Mouse (Mus musculus): Measurements from ENCODE around the gene Gm21915. TPM values are rescaled to one million over a fixed set of nuclear protein-coding genes. Genes with fewer than 3 reads are reported as not detected.

Gm21915 gene
- polyA plus RNA-seq, 1 experiment from 2014 or later, result not detected

DNA sequence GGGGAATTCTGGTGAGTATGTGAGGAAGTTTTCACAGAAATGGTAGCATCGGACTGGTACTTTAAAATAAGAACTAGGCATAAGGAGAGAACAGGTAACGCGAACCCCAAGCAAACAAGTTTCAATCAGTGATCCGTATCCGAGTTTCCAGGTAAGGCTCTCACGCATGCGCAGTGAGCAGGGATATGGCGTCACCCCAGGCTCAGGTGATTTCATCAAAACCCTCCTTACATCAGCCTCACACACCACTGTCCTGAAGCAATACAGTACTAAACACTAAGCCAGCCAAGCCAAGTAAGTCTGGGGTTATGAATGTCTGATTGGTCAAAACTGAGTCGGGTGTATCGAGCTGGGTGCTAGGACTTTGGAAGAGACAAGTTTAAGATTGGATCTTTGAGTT lies 38.9 kb upstream of the Gm21915 start:
- H3K9me3 ChIP-seq (replicated peaks; ENCODE audit: control insufficient read depth, low read length), result no peaks in the 10 kb centered on the region
- WGBS, result 89% methylated on average over 10 of the region's 10 CpGs

DNA sequence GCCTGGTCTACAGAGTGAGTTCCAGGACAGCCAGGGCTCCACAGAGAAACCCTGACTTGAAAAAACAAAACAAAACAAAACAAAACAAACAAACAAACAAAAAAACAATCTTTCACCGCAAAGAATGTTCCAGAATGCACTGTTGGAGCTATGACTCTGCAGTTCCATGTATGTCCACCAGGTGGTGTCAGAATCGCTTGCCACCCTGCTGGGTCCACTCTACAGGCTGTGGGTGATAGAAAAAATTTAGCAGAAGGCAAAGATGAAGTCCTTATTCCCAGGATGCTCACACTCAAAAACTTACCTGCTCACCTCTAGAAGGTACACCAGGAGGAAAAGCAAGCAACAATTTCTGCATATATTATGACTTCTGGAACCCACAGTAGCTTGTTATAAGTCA lies 34.4 kb upstream of the Gm21915 start:
- no peak overlapping the region for H3K4me3 ChIP-seq (replicated peaks; ENCODE audit: low read length)
- no peaks in the 10 kb centered on the region for H3K9me3 ChIP-seq (replicated peaks; ENCODE audit: control insufficient read depth, low read length)
- H3K9ac ChIP-seq (ENCODE audit: low read length), result no peak overlapping the region
- 6% methylated on average over 2 of the region's 2 CpGs for WGBS
- H3K36me3 ChIP-seq (ENCODE audit: control insufficient read depth, insufficient read depth, low read length), result no peaks in the 10 kb centered on the region
- no peak for ATAC-seq (ENCODE audit: insufficient read depth, low FRiP score)
- H3K4me2 ChIP-seq (ENCODE audit: low read depth, low read length), result no peak overlapping the region
- no peaks in the 10 kb centered on the region for H3K27me3 ChIP-seq (ENCODE audit: control insufficient read depth, insufficient read depth, low read length)
- H3K27ac ChIP-seq (ENCODE audit: low read length), result no peak overlapping the region
- H3K4me1 ChIP-seq (ENCODE audit: control insufficient read depth, insufficient read depth, low read length), result peaks cover 8% of the 10 kb centered on the region; the same call in 1 of the 2 replicates

More for the DNA sequence above, 38.9 kb upstream of the Gm21915 start:
- H3K36me3 ChIP-seq (ENCODE audit: control insufficient read depth, insufficient read depth, low read length), result no peaks in the 10 kb centered on the region
- H3K4me3 ChIP-seq (replicated peaks; ENCODE audit: low read length), result no peak overlapping the region
- H3K27me3 ChIP-seq (ENCODE audit: control insufficient read depth, insufficient read depth, low read length), result no peaks in the 10 kb centered on the region
- H3K4me1 ChIP-seq (ENCODE audit: control insufficient read depth, insufficient read depth, low read length), result no peaks in the 10 kb centered on the region
- no peak for ATAC-seq (ENCODE audit: insufficient read depth, low FRiP score)
- H3K4me2 ChIP-seq (ENCODE audit: low read depth, low read length), result no peak overlapping the region
- no peak overlapping the region for H3K9ac ChIP-seq (ENCODE audit: low read length)
- no peak overlapping the region for H3K27ac ChIP-seq (ENCODE audit: low read length)

DNA sequence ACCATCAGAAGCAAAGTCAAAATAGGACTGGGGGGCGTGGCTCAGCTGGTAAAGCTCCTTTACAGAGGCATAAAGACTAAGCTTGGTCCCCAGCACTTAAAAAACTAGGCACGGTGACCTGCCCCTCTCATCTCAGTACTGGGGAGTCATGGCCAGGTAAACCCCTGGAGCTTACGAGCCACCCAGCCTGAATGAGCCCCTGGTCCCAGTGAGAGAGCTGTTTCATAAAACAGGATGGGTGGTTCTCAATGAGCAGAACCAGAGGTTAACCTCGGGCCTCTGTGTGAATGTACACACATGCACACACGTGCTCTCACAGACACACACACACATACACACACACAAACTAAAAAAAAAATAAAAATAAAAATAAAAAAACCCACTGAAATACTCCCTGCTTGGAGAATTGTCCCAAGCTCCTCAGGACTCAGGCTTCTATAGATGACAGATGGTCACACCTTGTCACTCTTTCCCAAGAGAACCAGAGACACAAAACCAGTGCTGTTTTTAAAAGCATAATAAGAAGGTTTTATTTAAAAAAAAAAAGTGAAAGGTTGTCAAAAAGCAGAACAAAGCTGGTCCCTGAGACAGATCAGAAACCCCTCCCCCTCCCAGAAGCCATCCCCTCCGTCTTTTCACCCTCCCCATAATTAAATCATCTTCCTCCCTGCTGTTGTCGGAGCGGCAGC lies 32.6 kb upstream of the Gm21915 start:
- H3K27ac ChIP-seq (ENCODE audit: low read length), result no peak overlapping the region
- H3K27me3 ChIP-seq (ENCODE audit: control insufficient read depth, insufficient read depth, low read length), result no peaks in the 10 kb centered on the region
- peak; percentile 51; the same call in 1 of the 2 replicates for ATAC-seq (ENCODE audit: insufficient read depth, low FRiP score)
- peak overlapping the region; percentile 43 for H3K4me3 ChIP-seq (replicated peaks; ENCODE audit: low read length)
- WGBS, result 35% methylated on average over 8 of the region's 8 CpGs
- no peaks in the 10 kb centered on the region for H3K9me3 ChIP-seq (replicated peaks; ENCODE audit: control insufficient read depth, low read length)
- H3K4me2 ChIP-seq (ENCODE audit: low read depth, low read length), result peak overlapping the region; percentile 68
- H3K9ac ChIP-seq (ENCODE audit: low read length), result peak overlapping the region; percentile 62
- no peaks in the 10 kb centered on the region for H3K36me3 ChIP-seq (ENCODE audit: control insufficient read depth, insufficient read depth, low read length)
- H3K4me1 ChIP-seq (ENCODE audit: control insufficient read depth, insufficient read depth, low read length), result peaks cover 8% of the 10 kb centered on the region; the same call in 1 of the 2 replicates

DNA sequence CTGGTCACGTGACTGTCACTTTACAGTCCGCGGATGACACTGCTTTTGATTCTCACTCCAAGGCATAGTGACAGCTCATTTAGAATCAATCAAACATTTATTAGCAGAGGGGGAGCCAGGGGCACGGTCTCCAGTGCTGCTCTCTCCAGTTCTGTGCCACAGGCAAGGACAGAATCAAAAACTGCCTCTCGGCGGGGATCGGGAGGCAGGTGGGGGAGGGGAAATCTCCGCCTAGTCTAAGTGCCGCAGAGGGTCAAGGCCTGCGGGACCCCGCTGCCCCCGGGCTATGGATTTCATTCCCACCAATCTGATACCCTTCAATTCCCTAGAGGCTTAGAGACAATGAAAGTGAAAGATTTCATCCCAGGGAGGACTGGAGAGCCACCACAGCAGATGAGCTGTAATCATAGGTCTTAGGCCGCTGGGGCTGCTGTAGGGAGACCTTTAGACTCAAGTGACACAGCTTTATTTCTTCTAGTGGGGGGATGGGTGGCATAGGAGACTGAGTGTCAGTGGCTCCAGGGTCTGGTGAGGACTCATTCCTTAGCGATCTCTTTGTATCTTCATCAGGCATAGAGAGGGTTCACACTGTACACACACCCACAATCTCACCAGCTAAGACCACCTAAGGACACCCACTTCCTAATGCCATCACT lies 31.9 kb upstream of the Gm21915 start:
- H3K36me3 ChIP-seq (ENCODE audit: control insufficient read depth, insufficient read depth, low read length), result no peaks in the 10 kb centered on the region
- H3K27ac ChIP-seq (ENCODE audit: low read length), result no peak overlapping the region
- ATAC-seq (ENCODE audit: insufficient read depth, low FRiP score), result peak; percentile 51; the same call in 1 of the 2 replicates
- H3K4me3 ChIP-seq (replicated peaks; ENCODE audit: low read length), result peak overlapping the region; percentile 43
- H3K4me1 ChIP-seq (ENCODE audit: control insufficient read depth, insufficient read depth, low read length), result peaks cover 8% of the 10 kb centered on the region; the same call in 1 of the 2 replicates
- WGBS, result 5% methylated on average over 14 of the region's 14 CpGs
- H3K9me3 ChIP-seq (replicated peaks; ENCODE audit: control insufficient read depth, low read length), result no peaks in the 10 kb centered on the region
- H3K9ac ChIP-seq (ENCODE audit: low read length), result peak overlapping the region; percentile 62
- peak overlapping the region; percentile 68 for H3K4me2 ChIP-seq (ENCODE audit: low read depth, low read length)
- H3K27me3 ChIP-seq (ENCODE audit: control insufficient read depth, insufficient read depth, low read length), result no peaks in the 10 kb centered on the region

DNA sequence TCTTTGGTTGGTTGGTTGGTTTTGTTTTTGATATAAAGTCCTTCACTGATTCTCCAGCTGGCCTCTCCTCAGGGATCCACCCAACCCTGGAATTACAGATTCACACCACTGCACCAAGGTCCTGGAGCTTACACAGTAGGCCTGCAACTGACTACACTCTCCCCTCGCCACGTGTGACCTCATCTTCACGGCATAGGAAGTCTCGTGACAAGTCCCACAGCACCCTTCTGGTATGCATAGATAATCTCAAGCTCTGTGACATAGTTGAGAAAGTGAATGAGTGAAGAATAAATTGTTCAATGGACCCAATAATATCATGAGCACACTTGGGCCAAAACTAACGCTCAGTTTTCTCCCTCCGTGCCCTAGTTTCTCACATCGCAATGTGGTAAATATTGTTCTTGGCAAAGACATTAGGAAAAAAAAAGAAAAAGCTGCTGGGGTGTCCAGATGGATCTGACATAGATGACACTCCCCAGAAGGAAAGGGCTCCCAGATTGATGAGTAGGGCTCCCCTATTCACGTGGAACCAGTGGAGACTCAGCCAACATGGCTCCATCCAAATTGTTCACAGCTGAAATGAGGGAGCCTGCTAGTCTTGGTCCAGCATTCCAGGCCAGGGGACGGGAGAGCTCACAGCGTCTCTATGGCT lies 30.8 kb upstream of the Gm21915 start:
- H3K4me2 ChIP-seq (ENCODE audit: low read depth, low read length), result no peak overlapping the region
- H3K27me3 ChIP-seq (ENCODE audit: control insufficient read depth, insufficient read depth, low read length), result no peaks in the 10 kb centered on the region
- no peak overlapping the region for H3K4me3 ChIP-seq (replicated peaks; ENCODE audit: low read length)
- H3K27ac ChIP-seq (ENCODE audit: low read length), result no peak overlapping the region
- no peak overlapping the region for H3K9ac ChIP-seq (ENCODE audit: low read length)
- H3K4me1 ChIP-seq (ENCODE audit: control insufficient read depth, insufficient read depth, low read length), result peaks cover 8% of the 10 kb centered on the region; the same call in 1 of the 2 replicates
- no peaks in the 10 kb centered on the region for H3K36me3 ChIP-seq (ENCODE audit: control insufficient read depth, insufficient read depth, low read length)
- WGBS, result 84% methylated on average over 10 of the region's 10 CpGs
- no peak for ATAC-seq (ENCODE audit: insufficient read depth, low FRiP score)
- no peaks in the 10 kb centered on the region for H3K9me3 ChIP-seq (replicated peaks; ENCODE audit: control insufficient read depth, low read length)

DNA sequence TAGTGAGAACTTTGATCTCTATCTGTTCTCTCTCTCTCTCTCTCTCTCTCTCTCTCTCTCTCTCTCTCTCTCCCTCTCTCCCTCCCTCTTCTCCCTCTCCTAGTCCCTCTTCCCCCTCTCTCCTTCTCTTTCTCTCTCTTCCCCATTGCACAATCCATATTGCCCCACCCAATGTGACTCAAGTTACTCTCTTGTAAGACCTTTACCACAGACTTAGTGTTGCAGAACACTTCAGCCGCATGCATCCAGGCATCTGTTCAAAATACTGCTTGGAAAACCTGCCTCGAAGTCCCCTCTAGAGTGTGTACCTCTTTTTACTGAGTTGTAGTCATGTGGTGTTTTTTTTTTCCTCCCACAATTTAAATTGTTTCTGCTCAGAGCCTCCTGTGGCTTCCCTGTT lies 29.1 kb upstream of the Gm21915 start:
- Histone ChIP-seq H3K36me3 (ENCODE audit: control insufficient read depth, insufficient read depth, low read length) (no peaks in the 10 kb centered on the region), H3K4me3 (replicated peaks; ENCODE audit: low read length) (no peak overlapping the region), H3K27ac (ENCODE audit: low read length) (no peak overlapping the region), H3K4me1 (ENCODE audit: control insufficient read depth, insufficient read depth, low read length) (peaks cover 8% of the 10 kb centered on the region; the same call in 1 of the 2 replicates), H3K9ac (ENCODE audit: low read length) (no peak overlapping the region), H3K27me3 (ENCODE audit: control insufficient read depth, insufficient read depth, low read length) (no peaks in the 10 kb centered on the region), H3K9me3 (replicated peaks; ENCODE audit: control insufficient read depth, low read length) (no peaks in the 10 kb centered on the region), H3K4me2 (ENCODE audit: low read depth, low read length) (no peak overlapping the region)
- 64% methylated on average over 2 of the region's 2 CpGs for WGBS
- ATAC-seq (ENCODE audit: insufficient read depth, low FRiP score), result no peak

DNA sequence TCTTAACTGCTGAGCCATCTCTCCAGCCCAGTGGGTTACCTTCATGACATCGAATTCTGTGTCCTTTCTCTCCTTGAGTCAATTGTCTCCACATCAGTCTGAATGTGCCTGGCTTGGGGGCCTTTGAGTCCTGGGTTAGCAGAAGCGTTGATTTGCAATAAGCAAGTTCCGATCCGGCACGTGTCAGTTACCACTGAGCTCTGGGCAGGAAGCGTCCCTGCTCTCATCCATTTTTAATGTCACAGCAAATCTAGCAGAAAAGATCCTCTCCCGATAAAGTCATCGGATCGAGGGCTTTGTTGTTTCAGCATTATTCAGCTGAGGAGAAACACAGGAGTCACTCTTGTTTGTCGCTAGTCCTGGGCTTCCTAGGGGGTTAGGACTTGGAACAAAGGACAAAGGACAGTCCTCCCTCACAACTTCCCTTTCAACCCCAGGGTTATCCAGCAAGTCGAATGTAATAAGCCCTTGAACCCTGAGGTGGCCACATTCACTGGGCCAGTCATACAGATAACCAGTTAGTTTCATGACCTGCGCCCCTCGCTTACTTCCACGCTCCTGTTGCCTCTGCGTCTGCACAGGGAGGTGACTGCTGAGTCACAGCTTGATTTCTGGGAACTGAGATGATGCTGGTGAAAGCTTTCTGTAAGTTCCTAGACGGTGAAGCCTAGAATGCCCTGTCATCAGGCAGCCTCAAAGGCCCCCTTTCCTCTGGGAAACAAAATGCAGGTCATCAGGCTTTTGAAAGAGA lies 27.8 kb upstream of the Gm21915 start:
- Histone ChIP-seq H3K27me3 (ENCODE audit: control insufficient read depth, insufficient read depth, low read length) (no peaks in the 10 kb centered on the region), H3K36me3 (ENCODE audit: control insufficient read depth, insufficient read depth, low read length) (no peaks in the 10 kb centered on the region), H3K27ac (ENCODE audit: low read length) (no peak overlapping the region), H3K4me2 (ENCODE audit: low read depth, low read length) (no peak overlapping the region), H3K4me1 (ENCODE audit: control insufficient read depth, insufficient read depth, low read length) (peaks cover 8% of the 10 kb centered on the region; the same call in 1 of the 2 replicates), H3K9me3 (replicated peaks; ENCODE audit: control insufficient read depth, low read length) (no peaks in the 10 kb centered on the region), H3K4me3 (replicated peaks; ENCODE audit: low read length) (no peak overlapping the region), H3K9ac (ENCODE audit: low read length) (0 out of 2 replicates have a peak overlapping the region, but pooled peaks have one; percentile 26)
- no peak for ATAC-seq (ENCODE audit: insufficient read depth, low FRiP score)
- WGBS, result 36% methylated on average over 16 of the region's 16 CpGs

DNA sequence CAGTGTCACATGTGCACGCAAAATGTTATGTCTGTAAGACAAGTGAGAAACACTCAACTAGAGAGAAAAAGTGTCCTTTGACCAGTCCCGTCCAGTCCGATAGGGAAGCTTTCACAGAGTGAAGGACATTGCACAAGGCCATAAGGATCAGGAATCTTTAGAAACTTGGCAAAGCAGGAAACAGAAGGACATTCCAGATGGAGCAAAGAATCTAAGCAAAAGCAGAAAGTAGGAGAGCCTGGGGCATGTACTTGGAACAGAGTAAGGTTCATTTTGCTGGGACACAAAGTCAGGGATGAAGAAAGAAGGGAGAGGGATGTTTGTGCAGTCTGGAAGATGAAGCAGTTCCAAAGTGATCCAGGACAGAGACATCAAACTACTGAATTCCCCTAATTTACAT lies 21.0 kb upstream of the Gm21915 start:
- Histone ChIP-seq H3K27me3 (ENCODE audit: control insufficient read depth, insufficient read depth, low read length) (no peaks in the 10 kb centered on the region), H3K4me3 (replicated peaks; ENCODE audit: low read length) (no peak overlapping the region), H3K27ac (ENCODE audit: low read length) (no peak overlapping the region), H3K9me3 (replicated peaks; ENCODE audit: control insufficient read depth, low read length) (no peaks in the 10 kb centered on the region), H3K9ac (ENCODE audit: low read length) (no peak overlapping the region), H3K36me3 (ENCODE audit: control insufficient read depth, insufficient read depth, low read length) (no peaks in the 10 kb centered on the region), H3K4me1 (ENCODE audit: control insufficient read depth, insufficient read depth, low read length) (no peaks in the 10 kb centered on the region), H3K4me2 (ENCODE audit: low read depth, low read length) (no peak overlapping the region)
- WGBS, result 85% methylated on average over 3 of the region's 3 CpGs
- ATAC-seq (ENCODE audit: insufficient read depth, low FRiP score), result no peak

Data from stomach, embryonic 16.5 days (tissue).